Mouse (Mus musculus): ENCODE measurements around the gene Dmxl2. TPM values are rescaled to one million over a fixed set of nuclear protein-coding genes. Genes with fewer than 3 reads are reported as not detected.

Gene Dmxl2
- polyA plus RNA-seq, 1 experiment from 2014 or later, result 3.3 TPM

GRCm38 (mm10) chr9:54538684-54539083, 37.3 kb upstream of the Dmxl2 start, which contains the start of gene Sh2d7:
Sh2d7 (plus strand) TSS chr9:54538984.
- Histone ChIP-seq H3K36me3 (replicated peaks; ENCODE audit: insufficient read depth, low read length) (no peaks in the 10 kb centered on the region), H3K4me3 (ENCODE audit: low read depth, low read length) (no peak within 1 kb of the TSS), H3K4me2 (ENCODE audit: low read depth, low read length) (no peak within 1 kb of the TSS), H3K27me3 (ENCODE audit: insufficient read depth, low read length) (no peaks in the 10 kb centered on the region), H3K9ac (replicated peaks) (no peak within 1 kb of the TSS), H3K27ac (ENCODE audit: low read depth) (no peak within 1 kb of the TSS), H3K9me3 (ENCODE audit: low read length) (no peaks in the 10 kb centered on the region), H3K4me1 (ENCODE audit: insufficient read depth) (no peaks in the 10 kb centered on the region)
- WGBS (ENCODE audit: insufficient replicate concordance), result 88% methylated on average over 14 of the region's 14 CpGs
- TF ChIP-seq CTCF (IDR thresholded peaks at IDR 0.05; ENCODE audit: low read depth) (no peak), EP300 (IDR thresholded peaks at IDR 0.05; ENCODE audit: low read depth) (no peak)
- DNase-seq, result no peak
- no peak for ATAC-seq

- no peak for TF ChIP-seq EP300 (IDR thresholded peaks at IDR 0.05; ENCODE audit: low read depth)
- TF ChIP-seq CTCF (IDR thresholded peaks at IDR 0.05; ENCODE audit: low read depth), result no peak
- Histone ChIP-seq H3K9ac (replicated peaks) (no peak overlapping the region), H3K9me3 (ENCODE audit: low read length) (no peaks in the 10 kb centered on the region), H3K36me3 (replicated peaks; ENCODE audit: insufficient read depth, low read length) (no peaks in the 10 kb centered on the region), H3K27me3 (ENCODE audit: insufficient read depth, low read length) (no peaks in the 10 kb centered on the region), H3K4me2 (ENCODE audit: low read depth, low read length) (no peak overlapping the region), H3K27ac (ENCODE audit: low read depth) (no peak overlapping the region), H3K4me3 (ENCODE audit: low read depth, low read length) (no peak overlapping the region), H3K4me1 (ENCODE audit: insufficient read depth) (no peaks in the 10 kb centered on the region)
- 90% methylated on average over 3 of the region's 3 CpGs for WGBS (ENCODE audit: insufficient replicate concordance)
- no peak for ATAC-seq
- DNase-seq, result no peak
Observed at GRCm38 (mm10) chr9:54538244-54538643, 36.8 kb upstream of the Dmxl2 start.

- no peak overlapping the region for H3K4me3 ChIP-seq (ENCODE audit: low read depth, low read length)
- no peaks in the 10 kb centered on the region for H3K27me3 ChIP-seq (ENCODE audit: insufficient read depth, low read length)
- H3K36me3 ChIP-seq (replicated peaks; ENCODE audit: insufficient read depth, low read length), result no peaks in the 10 kb centered on the region
- no peaks in the 10 kb centered on the region for H3K4me1 ChIP-seq (ENCODE audit: insufficient read depth)
- H3K27ac ChIP-seq (ENCODE audit: low read depth), result no peak overlapping the region
- no peak overlapping the region for H3K4me2 ChIP-seq (ENCODE audit: low read depth, low read length)
- TF ChIP-seq EP300 (IDR thresholded peaks at IDR 0.05; ENCODE audit: low read depth) (no peak), CTCF (IDR thresholded peaks at IDR 0.05; ENCODE audit: low read depth) (no peak)
- H3K9me3 ChIP-seq (ENCODE audit: low read length), result no peaks in the 10 kb centered on the region
- no peak overlapping the region for H3K9ac ChIP-seq (replicated peaks)
- no peak for ATAC-seq
- 66% methylated on average over 3 of the region's 3 CpGs for WGBS (ENCODE audit: insufficient replicate concordance)
- no peak for DNase-seq
Observed at GRCm38 (mm10) chr9:54537480-54537879, 36.1 kb upstream of the Dmxl2 start.

DNA sequence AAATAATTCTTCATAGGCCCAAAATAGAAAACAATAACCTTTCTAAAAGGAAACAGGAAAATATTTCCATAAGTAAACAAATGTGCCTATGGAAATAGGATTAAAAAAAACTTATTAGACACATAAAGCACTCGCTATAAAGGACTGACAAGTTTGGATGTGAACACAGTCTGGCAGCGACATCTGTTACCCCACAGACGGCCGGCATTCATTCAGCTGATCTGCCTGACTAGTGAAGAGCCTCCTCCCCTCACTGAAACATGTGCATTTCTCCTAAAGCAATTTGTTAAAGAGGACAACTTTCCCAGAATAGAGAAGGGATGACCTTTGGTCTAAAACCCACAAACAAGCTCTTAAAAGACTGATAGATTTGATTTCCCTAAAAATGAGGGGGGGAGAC, 35.6 kb upstream of the Dmxl2 start:
- H3K27me3 ChIP-seq (ENCODE audit: insufficient read depth, low read length), result no peaks in the 10 kb centered on the region
- H3K36me3 ChIP-seq (replicated peaks; ENCODE audit: insufficient read depth, low read length), result no peaks in the 10 kb centered on the region
- TF ChIP-seq EP300 (IDR thresholded peaks at IDR 0.05; ENCODE audit: low read depth) (no peak), CTCF (IDR thresholded peaks at IDR 0.05; ENCODE audit: low read depth) (no peak)
- ATAC-seq, result no peak
- H3K27ac ChIP-seq (ENCODE audit: low read depth), result no peak overlapping the region
- H3K4me2 ChIP-seq (ENCODE audit: low read depth, low read length), result no peak overlapping the region
- H3K9ac ChIP-seq (replicated peaks), result no peak overlapping the region
- 70% methylated on average over 4 of the region's 4 CpGs for WGBS (ENCODE audit: insufficient replicate concordance)
- no peaks in the 10 kb centered on the region for H3K9me3 ChIP-seq (ENCODE audit: low read length)
- no peak overlapping the region for H3K4me3 ChIP-seq (ENCODE audit: low read depth, low read length)
- H3K4me1 ChIP-seq (ENCODE audit: insufficient read depth), result no peaks in the 10 kb centered on the region
- no peak for DNase-seq

GRCm38 (mm10) chr9:54536236-54536635, 34.8 kb upstream of the Dmxl2 start:
- no peak for ATAC-seq
- H3K4me2 ChIP-seq (ENCODE audit: low read depth, low read length), result no peak overlapping the region
- no peak overlapping the region for H3K27ac ChIP-seq (ENCODE audit: low read depth)
- H3K9ac ChIP-seq (replicated peaks), result no peak overlapping the region
- WGBS (ENCODE audit: insufficient replicate concordance), result 80% methylated on average over 7 of the region's 7 CpGs
- no peaks in the 10 kb centered on the region for H3K4me1 ChIP-seq (ENCODE audit: insufficient read depth)
- H3K36me3 ChIP-seq (replicated peaks; ENCODE audit: insufficient read depth, low read length), result no peaks in the 10 kb centered on the region
- DNase-seq, result no peak
- H3K27me3 ChIP-seq (ENCODE audit: insufficient read depth, low read length), result no peaks in the 10 kb centered on the region
- H3K4me3 ChIP-seq (ENCODE audit: low read depth, low read length), result no peak overlapping the region
- TF ChIP-seq EP300 (IDR thresholded peaks at IDR 0.05; ENCODE audit: low read depth) (no peak), CTCF (IDR thresholded peaks at IDR 0.05; ENCODE audit: low read depth) (peak; percentile 21; the same call in 1 of the 2 replicates)
- H3K9me3 ChIP-seq (ENCODE audit: low read length), result no peaks in the 10 kb centered on the region

DNA sequence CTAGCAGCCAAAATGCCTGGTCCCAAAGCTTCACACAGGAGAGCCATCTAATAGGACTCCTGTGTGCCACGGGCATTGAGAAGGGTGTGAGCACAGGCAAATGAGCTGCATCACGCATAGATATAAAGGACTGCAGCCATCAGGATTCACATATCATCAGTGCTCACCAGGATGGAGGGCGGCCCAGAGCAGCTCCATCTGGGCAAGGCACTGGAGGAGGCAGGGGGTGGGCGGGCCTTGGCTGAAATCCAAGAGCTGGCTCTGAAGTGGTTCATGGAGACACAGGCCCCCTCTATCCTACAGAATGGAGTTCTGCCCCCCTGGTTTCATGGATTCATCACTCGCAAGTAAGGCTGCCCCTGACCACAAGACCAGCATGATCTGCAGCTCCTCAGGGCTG, 32.5 kb upstream of the Dmxl2 start:
- no peaks in the 10 kb centered on the region for H3K4me1 ChIP-seq (ENCODE audit: insufficient read depth)
- no peak overlapping the region for H3K4me2 ChIP-seq (ENCODE audit: low read depth, low read length)
- H3K36me3 ChIP-seq (replicated peaks; ENCODE audit: insufficient read depth, low read length), result no peaks in the 10 kb centered on the region
- no peak overlapping the region for H3K27ac ChIP-seq (ENCODE audit: low read depth)
- no peaks in the 10 kb centered on the region for H3K9me3 ChIP-seq (ENCODE audit: low read length)
- no peak overlapping the region for H3K4me3 ChIP-seq (ENCODE audit: low read depth, low read length)
- H3K9ac ChIP-seq (replicated peaks), result no peak overlapping the region
- TF ChIP-seq EP300 (IDR thresholded peaks at IDR 0.05; ENCODE audit: low read depth), result no peak
- no peak for TF ChIP-seq CTCF (IDR thresholded peaks at IDR 0.05; ENCODE audit: low read depth)
- no peaks in the 10 kb centered on the region for H3K27me3 ChIP-seq (ENCODE audit: insufficient read depth, low read length)
- no peak for DNase-seq
- WGBS (ENCODE audit: insufficient replicate concordance), result 71% methylated on average over 5 of the region's 5 CpGs
- ATAC-seq, result no peak

GRCm38 (mm10) chr9:54532926-54533325, 31.5 kb upstream of the Dmxl2 start:
- no peak overlapping the region for H3K27ac ChIP-seq (ENCODE audit: low read depth)
- no peaks in the 10 kb centered on the region for H3K4me1 ChIP-seq (ENCODE audit: insufficient read depth)
- no peak overlapping the region for H3K4me3 ChIP-seq (ENCODE audit: low read depth, low read length)
- H3K9ac ChIP-seq (replicated peaks), result no peak overlapping the region
- no peaks in the 10 kb centered on the region for H3K36me3 ChIP-seq (replicated peaks; ENCODE audit: insufficient read depth, low read length)
- TF ChIP-seq EP300 (IDR thresholded peaks at IDR 0.05; ENCODE audit: low read depth) (no peak), CTCF (IDR thresholded peaks at IDR 0.05; ENCODE audit: low read depth) (no peak)
- DNase-seq (no peak), ATAC-seq (no peak)
- 79% methylated on average over 2 of the region's 2 CpGs for WGBS (ENCODE audit: insufficient replicate concordance)
- H3K9me3 ChIP-seq (ENCODE audit: low read length), result no peaks in the 10 kb centered on the region
- H3K27me3 ChIP-seq (ENCODE audit: insufficient read depth, low read length), result no peaks in the 10 kb centered on the region
- H3K4me2 ChIP-seq (ENCODE audit: low read depth, low read length), result no peak overlapping the region
